Mouse (Mus musculus): ENCODE measurements around the gene Opn3. TPM values are rescaled to one million over a fixed set of nuclear protein-coding genes. Genes with fewer than 3 reads are reported as not detected.

Opn3 gene
- total RNA-seq, 2 experiments from 2014 or later: 1.0 to 1.2 TPM

GRCm38 (mm10) chr1:175648615-175649014 is 44.0 kb downstream of the Opn3 start:
- DNase-seq: no peak

- DNase-seq: no peak
Observed at GRCm38 (mm10) chr1:175646952-175647351, 45.6 kb downstream of the Opn3 start.

GRCm38 (mm10) chr1:175643496-175644265 is 48.9 kb downstream of the Opn3 start:
- DNase-seq: no peak

GRCm38 (mm10) chr1:175640435-175641150 is 52.0 kb downstream of the Opn3 start:
- no peak for DNase-seq

- DNase-seq: no peak
Observed at GRCm38 (mm10) chr1:175639072-175639471, 53.5 kb downstream of the Opn3 start.

GRCm38 (mm10) chr1:175637677-175638076 is 54.9 kb downstream of the Opn3 start:
- DNase-seq: no peak

GRCm38 (mm10) chr1:175632470-175632869 is 60.1 kb downstream of the Opn3 start:
- DNase-seq: no peak

GRCm38 (mm10) chr1:175631721-175632221 is 60.8 kb downstream of the Opn3 start:
- DNase-seq: no peak

GRCm38 (mm10) chr1:175631080-175631479 is 61.5 kb downstream of the Opn3 start:
- DNase-seq: no peak

- no peak for DNase-seq
Observed at GRCm38 (mm10) chr1:175630345-175630744, 62.2 kb downstream of the Opn3 start.

- no peak for DNase-seq
Observed at GRCm38 (mm10) chr1:175629248-175629647, 63.3 kb downstream of the Opn3 start.

GRCm38 (mm10) chr1:175625990-175626692 is 66.4 kb downstream of the Opn3 start:
- no peak for DNase-seq

- DNase-seq: peak; percentile 95 to 96
Observed at GRCm38 (mm10) chr1:175625257-175625879, 67.2 kb downstream of the Opn3 start, which contains the start of gene Fh1. Fh1 (minus strand) TSS chr1:175625635.

GRCm38 (mm10) chr1:175623656-175624055 is 68.9 kb downstream of the Opn3 start:
- no peak for DNase-seq

GRCm38 (mm10) chr1:175619814-175620431 is 72.7 kb downstream of the Opn3 start, which contains the start of gene Kmo:
Kmo (plus strand) TSS chr1:175620381.
- no peak for DNase-seq

- DNase-seq: no peak
Observed at GRCm38 (mm10) chr1:175614992-175615391, 77.6 kb downstream of the Opn3 start.

Other genes with a start within 250 kb of the Opn3 start
- gene Rgs7, start 200.3 kb downstream of the Opn3 start, total RNA-seq (2021): 10 to 100 TPM; 74.6 to 76.5 TPM
- under 1 TPM in 1 of 2 experiments, not detected in 1; 0.38 TPM for gene Kmo, start 72.4 kb downstream of the Opn3 start, total RNA-seq (2021)
- gene Fh1, start 67.1 kb downstream of the Opn3 start, total RNA-seq (2021): 10 to 100 TPM; 73.6 to 78.2 TPM
- 1 to 10 TPM; 3.0 to 5.1 TPM for gene Chml, start 125 bp upstream of the Opn3 start, total RNA-seq (2021)
- not detected for gene Wdr64, start 5.8 kb upstream of the Opn3 start, total RNA-seq (2021)
- under 1 TPM; 0.30 to 0.51 TPM for gene Exo1, start 187.8 kb upstream of the Opn3 start, total RNA-seq (2021)
- gene Gm38100, start 227.6 kb upstream of the Opn3 start, total RNA-seq (2021): not detected

Data from layer of hippocampus, postnatal 36 days (tissue).